Mouse (Mus musculus): ENCODE data around the gene St3gal3.

Gene St3gal3

GRCm38 (mm10) chr4:118044510-118044909 is 90.2 kb downstream of the St3gal3 start:
- DNase-seq: no peak

DNA sequence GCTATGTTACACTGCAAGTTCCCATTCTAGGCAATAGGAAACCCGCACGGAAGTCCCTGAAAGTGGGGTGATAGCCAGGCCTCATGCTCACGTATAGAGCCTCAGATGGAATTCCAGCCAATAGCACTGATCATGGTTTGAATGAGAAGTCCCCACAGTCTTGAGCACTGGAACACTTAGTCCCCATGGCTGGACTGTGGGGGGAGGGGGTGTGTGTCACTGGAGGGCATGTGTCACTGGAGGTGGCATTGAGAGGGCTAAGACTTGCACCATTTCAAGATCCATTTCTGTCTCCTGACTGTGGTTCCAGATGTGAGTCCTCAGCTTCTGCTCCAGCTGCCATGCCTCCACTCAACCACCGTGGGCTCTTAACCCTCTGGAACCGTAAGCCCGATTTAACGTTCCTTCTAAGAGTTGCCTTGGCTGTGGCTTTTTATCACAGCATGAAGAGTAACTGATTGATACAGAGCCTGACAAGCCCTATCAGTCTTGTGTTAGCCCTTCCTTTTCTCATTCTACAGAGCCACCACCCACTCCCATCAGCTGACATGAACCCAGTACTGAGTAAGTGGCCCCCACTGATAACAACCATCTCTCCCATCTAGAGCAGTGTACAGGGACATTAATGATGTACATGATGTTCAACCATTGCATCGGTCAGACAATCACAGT is 91.2 kb downstream of the St3gal3 start:
- DNase-seq: no peak

GRCm38 (mm10) chr4:118042671-118043320 is 91.9 kb downstream of the St3gal3 start:
- DNase-seq: no peak

DNA sequence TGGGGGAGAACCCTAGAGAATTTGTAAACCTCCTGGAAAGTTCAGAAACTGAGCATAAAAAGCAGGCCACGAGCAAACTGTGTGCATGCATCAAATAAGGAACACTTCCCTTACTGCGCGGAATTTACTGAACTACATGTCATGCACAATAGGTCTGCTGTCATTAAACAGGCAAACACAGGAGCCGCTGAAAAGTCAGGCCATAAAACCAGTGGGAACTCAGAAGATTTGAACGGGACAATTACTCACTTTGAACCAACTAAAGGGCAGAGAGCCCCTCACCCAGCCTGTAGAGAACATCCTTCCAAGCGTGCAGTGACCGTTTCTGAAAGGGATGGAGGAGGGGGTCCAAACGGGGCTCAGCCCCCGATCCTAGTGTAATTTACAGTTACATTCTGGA is 93.6 kb downstream of the St3gal3 start:
- no peak for DNase-seq

GRCm38 (mm10) chr4:118040650-118041049 is 94.1 kb downstream of the St3gal3 start:
- no peak for DNase-seq

DNA sequence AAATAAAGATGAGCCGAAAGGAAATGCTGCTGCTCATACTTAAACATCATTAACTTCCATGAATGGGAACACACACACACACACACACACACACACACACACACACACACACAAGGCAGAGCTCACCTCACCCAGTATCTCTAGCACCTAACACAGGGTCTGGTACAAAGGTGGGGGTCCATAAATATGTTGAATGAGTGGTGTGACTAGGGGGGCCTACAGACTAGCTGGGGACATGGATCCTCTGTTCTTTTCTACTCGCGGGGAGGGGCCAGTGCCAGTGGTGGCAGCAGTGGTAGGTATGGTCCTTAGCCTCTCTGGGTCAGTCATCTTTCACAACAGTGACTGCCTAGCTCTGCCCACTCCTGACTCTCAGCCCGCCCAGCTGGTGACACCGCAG is 94.8 kb downstream of the St3gal3 start:
- DNase-seq: no peak

DNA sequence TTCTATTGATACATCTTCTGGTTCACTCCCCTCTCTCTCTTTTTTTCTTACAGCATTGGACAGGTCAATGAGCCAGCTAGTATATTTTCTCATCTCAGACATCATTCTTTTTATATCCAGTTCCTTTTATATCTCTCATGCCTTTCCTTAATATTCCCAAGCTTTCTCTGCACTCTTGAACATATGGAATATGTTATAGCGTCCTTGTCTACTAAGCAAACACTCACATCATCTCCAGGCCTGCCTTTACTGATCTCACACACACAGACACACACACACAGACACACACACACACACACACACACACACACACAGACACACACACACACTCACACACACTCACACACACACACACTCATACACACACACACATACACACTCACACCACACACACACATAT is 96.7 kb downstream of the St3gal3 start:
- no peak for DNase-seq

- no peak for DNase-seq
Observed at GRCm38 (mm10) chr4:118037406-118037805, 97.3 kb downstream of the St3gal3 start.

DNA sequence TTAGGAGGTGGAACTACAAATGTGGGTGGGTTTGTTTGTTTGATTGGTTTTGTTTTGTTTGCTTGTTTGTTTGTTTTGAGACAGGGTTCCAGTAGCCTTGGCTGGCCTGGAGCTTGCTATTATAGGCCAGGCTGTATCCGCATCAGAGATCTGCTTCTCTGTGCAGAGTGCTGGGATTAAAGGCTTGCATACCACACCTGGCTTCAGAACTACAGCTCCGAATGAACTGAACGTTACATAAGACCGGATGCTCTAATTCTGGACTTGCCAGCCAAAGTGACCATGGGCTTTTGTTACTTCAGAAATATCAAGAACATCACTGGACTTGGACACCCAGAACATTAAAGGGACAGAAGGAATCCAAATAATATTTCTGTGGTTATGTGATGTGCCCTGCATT is 98.2 kb downstream of the St3gal3 start:
- no peak for DNase-seq

DNA sequence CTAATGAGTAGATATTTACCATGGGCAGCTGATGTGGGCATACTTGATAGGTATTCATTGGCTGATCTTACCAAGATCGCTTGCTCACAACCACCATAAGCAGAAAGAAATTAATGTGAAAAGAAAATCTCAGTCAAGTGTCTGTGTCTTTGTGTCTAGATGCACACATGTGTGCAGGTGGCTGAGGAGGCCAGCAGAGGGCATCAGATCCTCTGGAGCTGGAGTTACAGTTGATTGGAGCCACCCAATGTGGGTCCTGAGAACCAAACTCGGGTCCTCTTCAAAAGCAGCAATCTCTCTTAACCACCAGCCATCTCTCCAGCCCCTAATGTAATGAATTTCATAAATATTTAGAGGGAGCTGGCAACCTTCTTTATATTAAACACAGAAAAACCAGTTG is 99.6 kb downstream of the St3gal3 start:
- no peak for DNase-seq

DNA sequence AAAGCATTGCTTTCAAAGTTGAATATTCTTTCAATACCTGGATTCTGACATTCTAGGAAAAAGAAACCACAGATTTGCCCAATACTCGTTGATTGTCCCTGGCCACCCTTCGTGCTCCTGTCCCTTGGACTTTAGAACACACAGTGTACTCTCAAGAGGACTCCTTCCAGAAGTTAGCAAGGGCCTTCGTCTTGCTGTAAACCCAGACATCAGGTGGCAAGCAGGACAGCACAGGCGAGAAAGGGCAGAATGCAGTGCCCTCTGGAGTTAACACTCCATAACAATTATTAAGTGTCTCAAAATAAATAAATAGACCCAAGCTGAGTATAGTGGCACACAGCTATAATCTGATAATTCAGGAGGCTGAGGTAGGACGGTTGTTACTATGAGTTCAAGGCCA is 101.7 kb downstream of the St3gal3 start:
- no peak for DNase-seq

DNA sequence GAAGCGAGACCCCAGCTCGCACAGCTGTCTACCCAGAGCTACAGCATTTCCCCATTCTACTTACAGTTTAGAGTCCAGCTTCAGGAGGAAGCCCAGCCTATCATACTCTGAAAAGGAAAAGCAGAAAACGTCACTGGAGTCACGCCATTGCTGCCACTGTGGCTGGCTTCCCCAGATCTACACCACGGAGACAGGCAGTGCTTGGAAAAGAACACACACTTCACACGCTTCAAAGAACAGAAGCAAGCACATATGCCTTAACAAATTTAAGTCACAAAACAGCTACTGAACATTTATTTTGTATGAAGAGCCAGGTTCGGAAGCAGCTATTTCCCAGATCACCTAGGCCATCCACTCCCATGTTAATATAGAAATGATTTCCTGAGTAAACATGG is 102.9 kb downstream of the St3gal3 start:
- DNase-seq: no peak

DNA sequence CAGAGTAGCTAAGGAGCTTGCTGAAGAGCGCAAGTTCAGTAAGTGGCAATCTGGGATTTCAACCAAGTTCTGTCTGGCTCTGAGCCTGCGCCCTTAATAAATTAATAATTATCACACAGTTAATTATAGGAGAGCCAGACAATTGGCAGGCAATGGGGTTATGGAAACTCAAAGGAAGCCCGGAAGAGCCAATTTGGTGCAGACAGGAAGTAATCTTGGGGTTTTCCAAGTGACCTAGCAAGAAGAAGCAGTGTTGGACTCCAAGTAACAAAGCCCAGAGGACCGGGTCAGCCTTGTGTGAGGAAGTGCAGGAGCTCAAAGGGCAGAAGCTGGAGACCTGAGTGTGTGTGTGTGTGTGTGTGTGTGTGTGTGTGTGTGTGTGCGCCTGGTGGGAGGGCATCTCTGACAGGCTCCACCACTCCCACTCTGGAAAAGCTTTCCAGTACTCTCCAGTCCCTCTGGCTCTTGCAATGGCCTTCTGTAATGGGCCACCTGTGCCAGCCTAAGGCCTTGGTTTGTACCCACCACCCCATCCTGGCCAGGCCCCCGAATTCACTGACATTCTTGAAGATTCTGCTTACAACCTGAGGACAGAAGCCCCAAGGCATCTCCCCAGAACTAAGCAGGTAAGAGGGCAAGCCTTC is 103.5 kb downstream of the St3gal3 start:
- no peak for DNase-seq

DNA sequence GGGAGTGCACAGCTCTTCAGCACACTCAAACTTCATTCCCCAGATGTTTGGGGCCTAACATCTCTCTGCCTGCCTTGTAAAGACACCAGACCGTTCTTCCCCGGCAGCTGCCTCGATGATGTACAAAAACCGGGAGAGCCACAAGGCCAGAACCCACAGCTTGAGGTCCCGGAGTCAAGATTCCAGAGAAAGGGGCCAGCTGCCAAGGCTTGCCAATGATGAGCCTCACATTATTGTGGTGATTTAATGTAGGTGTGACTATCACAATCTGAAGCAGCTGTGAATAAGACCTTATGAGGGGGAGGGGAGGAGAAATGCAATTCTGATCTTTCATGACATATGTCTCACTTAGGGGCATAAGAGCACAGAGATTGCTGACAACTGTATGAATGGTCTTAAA is 104.4 kb downstream of the St3gal3 start:
- DNase-seq: no peak

GRCm38 (mm10) chr4:118029892-118030291 is 104.8 kb downstream of the St3gal3 start:
- DNase-seq: no peak

- DNase-seq: no peak
Observed at GRCm38 (mm10) chr4:118028994-118029393, 105.7 kb downstream of the St3gal3 start.

- no peak for DNase-seq
Observed at GRCm38 (mm10) chr4:118025931-118026330, 108.8 kb downstream of the St3gal3 start.

DNA sequence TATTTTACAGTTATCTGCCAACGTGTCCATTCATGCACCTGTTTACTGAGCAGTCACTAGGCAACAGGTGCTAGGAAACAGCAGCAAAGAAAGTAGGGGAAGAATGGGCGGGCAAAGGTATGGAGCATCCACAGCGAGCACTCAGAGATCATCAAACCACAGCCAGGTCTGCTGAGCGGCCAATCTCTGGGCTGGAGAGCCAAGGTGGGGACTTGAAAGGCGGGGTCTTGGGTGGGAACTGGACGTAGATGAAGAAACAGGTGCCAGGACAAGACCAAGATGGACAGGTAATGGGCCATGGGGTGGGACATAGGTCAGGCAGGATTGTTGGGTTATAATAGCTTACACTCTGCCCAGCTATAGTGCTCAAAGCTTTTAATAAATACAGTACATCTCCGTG is 109.3 kb downstream of the St3gal3 start:
- no peak for DNase-seq

DNA sequence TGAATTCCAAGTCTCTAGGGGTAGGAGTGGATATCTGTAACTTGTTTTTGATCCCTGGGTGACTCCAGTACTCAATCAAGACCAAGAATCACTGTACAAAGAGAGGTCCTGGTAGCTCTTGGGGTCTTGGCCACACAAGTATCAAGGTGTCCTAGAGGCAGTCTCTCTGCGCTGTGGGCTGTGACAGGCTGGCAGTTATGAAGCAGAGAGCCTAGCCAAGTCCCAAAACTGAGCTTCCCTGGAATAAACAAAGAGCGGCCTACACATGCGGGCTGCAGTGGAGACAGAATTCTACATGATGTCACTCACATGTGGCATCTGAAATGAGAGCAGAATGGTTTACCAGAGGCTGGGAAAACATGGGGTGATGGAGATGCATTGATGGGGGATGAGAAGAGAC is 111.9 kb downstream of the St3gal3 start:
- no peak for DNase-seq

DNA sequence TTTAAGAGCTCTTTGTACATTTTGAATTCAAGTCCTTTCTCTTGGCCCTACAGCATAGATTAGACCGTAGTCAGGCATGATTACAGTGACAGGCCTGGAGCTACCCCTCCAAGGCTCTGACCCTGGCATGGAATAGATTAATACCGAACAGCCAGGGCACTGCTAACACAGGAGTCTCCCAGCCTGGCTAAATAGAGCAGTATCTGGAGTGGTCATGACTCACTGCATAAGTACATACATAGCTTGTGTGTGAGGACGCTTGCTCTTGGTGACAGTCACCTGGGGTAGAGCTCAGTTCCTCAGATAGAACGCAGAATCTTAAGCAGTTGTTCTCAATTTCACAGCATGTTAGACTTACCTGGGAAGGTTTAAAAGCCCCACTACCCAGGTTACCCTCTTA is 112.3 kb downstream of the St3gal3 start:
- no peak for DNase-seq

GRCm38 (mm10) chr4:118019640-118020039 is 115.1 kb downstream of the St3gal3 start:
- DNase-seq: no peak

- DNase-seq: no peak
Observed at GRCm38 (mm10) chr4:118019218-118019617, 115.5 kb downstream of the St3gal3 start.

- no peak for DNase-seq
Observed at GRCm38 (mm10) chr4:118017021-118017805, 117.5 kb downstream of the St3gal3 start.

All from spleen, adult 18-20 months (tissue).